Mouse (Mus musculus) hindbrain, embryonic 15.5 days (tissue): Measurements from ENCODE around the gene Dock1. TPM values are rescaled to one million over a fixed set of nuclear protein-coding genes. Genes with fewer than 3 reads are reported as not detected.
A peak's percentile ranks its signal among the peaks of the same experiment; 100 is the strongest.

Source experiments
- ATAC-seq: fragments of 200-750 bp; cut with Nextera tagmentation; 2 replicates; pipeline ENCODE4 v1.8.0; 2017; ENCODE audit warnings: low read depth, moderate number of reproducible peaks, moderate TSS enrichment; ENCODE audit not compliant: low FRiP score
- H3K27ac ChIP-seq: fragments of 300-500 bp; sonication (generic); replicated peaks from 2 replicates; pipeline ENCODE4 v1.5.1; 2015; ENCODE audit warnings: mild to moderate bottlenecking, inconsistent platforms
- H3K27me3 ChIP-seq: fragments of 300-500 bp; sonication (generic); 2 replicates; pipeline ENCODE4 v1.6.1; 2015; ENCODE audit warnings: control low read depth, inconsistent platforms
- H3K36me3 ChIP-seq: fragments of 300-500 bp; sonication (generic); 2 replicates; pipeline ENCODE4 v1.6.1; 2015; ENCODE audit warnings: control low read depth, inconsistent platforms
- H3K4me1 ChIP-seq: fragments of 300-500 bp; sonication (generic); replicated peaks from 2 replicates; pipeline ENCODE4 v1.6.1; 2015; ENCODE audit warnings: control low read depth, inconsistent platforms
- H3K4me2 ChIP-seq: fragments of 300-500 bp; sonication (generic); 2 replicates; pipeline ENCODE4 v1.6.1; 2015; ENCODE audit warnings: moderate library complexity, mild to moderate bottlenecking, inconsistent platforms
- H3K4me3 ChIP-seq: fragments of 300-500 bp; sonication (generic); 2 replicates; pipeline ENCODE4 v1.5.1; 2015; ENCODE audit warnings: mild to moderate bottlenecking, inconsistent platforms
- H3K9ac ChIP-seq: fragments of 300-500 bp; sonication (generic); 2 replicates; pipeline ENCODE4 v1.6.1; 2015; ENCODE audit warnings: inconsistent platforms
- H3K9me3 ChIP-seq: fragments of 300-500 bp; sonication (generic); 2 replicates; pipeline ENCODE4 v1.6.1; 2016; ENCODE audit warnings: control low read depth, inconsistent platforms
- WGBS: fragments of 180-500 bp; shearing (Covaris S2); methylation state at CpG from one replicate; pipeline ENCODE4 v1.1.7; 2015; 5-methylcytosine and 5-hydroxymethylcytosine counted together
- polyA plus RNA-seq: library from polyadenylated mRNA; unstranded; fragments of >200 nt; fragmentation: Nextera tagmentation; extraction: Ambion mirVana; gene quantifications from 2 replicates; pipeline ENCODE4 v1.2.1, GENCODE M21; 2015

Dock1 gene
- polyA plus RNA-seq, 1 experiment from 2014 or later = 9.2 TPM

GRCm38 (mm10) chr7:135084069-135084468 lies 413.6 kb downstream of the Dock1 start:
- H3K4me3 ChIP-seq = no peak overlapping the region
- no peaks in the 10 kb centered on the region for H3K36me3 ChIP-seq
- H3K4me2 ChIP-seq = no peak overlapping the region
- no peaks in the 10 kb centered on the region for H3K4me1 ChIP-seq
- H3K9ac ChIP-seq = no peak overlapping the region
- no peaks in the 10 kb centered on the region for H3K9me3 ChIP-seq
- no peaks in the 10 kb centered on the region for H3K27me3 ChIP-seq
- no peak overlapping the region for H3K27ac ChIP-seq
- WGBS = 80% methylated on average over 7 of the region's 7 CpGs
- no peak for ATAC-seq

- WGBS = 89% methylated on average over 5 of the region's 5 CpGs
- no peak overlapping the region for H3K4me2 ChIP-seq
- no peaks in the 10 kb centered on the region for H3K27me3 ChIP-seq
- H3K9ac ChIP-seq = no peak overlapping the region
- no peak for ATAC-seq
- no peak overlapping the region for H3K27ac ChIP-seq
- H3K4me3 ChIP-seq = no peak overlapping the region
- no peaks in the 10 kb centered on the region for H3K4me1 ChIP-seq
- H3K36me3 ChIP-seq = no peaks in the 10 kb centered on the region
- no peaks in the 10 kb centered on the region for H3K9me3 ChIP-seq
Measured at GRCm38 (mm10) chr7:135086556-135086955, 416.1 kb downstream of the Dock1 start.

DNA sequence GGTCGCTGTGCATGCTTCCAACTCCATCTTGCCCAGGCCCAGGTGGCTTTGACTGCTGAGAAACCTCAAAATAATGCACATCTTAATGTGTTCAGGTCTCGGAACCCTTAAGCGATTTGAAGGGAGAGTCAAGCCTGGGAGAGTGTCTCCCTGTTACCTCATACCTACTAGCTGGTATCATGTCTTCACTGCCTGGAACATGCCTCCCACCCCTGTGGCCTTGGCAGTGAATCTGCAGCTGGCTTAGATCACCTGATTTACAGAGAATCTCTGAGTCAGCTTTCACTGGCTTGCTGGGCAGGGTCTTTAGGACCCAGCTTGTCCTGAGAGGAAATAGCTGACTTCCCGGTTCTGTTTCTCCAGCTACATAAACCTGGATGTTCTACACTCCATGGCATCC lies 419.2 kb downstream of the Dock1 start:
- Histone ChIP-seq H3K4me2 (no peak overlapping the region), H3K36me3 (no peaks in the 10 kb centered on the region), H3K27me3 (no peaks in the 10 kb centered on the region), H3K4me3 (no peak overlapping the region), H3K27ac (no peak overlapping the region), H3K4me1 (no peaks in the 10 kb centered on the region), H3K9me3 (no peaks in the 10 kb centered on the region), H3K9ac (no peak overlapping the region)
- no peak for ATAC-seq
- 89% methylated on average over 4 of the region's 4 CpGs for WGBS

GRCm38 (mm10) chr7:135093851-135094250 lies 423.4 kb downstream of the Dock1 start:
- WGBS = 81% methylated on average over 2 of the region's 2 CpGs
- no peak for ATAC-seq
- H3K4me3 ChIP-seq = no peak overlapping the region

DNA sequence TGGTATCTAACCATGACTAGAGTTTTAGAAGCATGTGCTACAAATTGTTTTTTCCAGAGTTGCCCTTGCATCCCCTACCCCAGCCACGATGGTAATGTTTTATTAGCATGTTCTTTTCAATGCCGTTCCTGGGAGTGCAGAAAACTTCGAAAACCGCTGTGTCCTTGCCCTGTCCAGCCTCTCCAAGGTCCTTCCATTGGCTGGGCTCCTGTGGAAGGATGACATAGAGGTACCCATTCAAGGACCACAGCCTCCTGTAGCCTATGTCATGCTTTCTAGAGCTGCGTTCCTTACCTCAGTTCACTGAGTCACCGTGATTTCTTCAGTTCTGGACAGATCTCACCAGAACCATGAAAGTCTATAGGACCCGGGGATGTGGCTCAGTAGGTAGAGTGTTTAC lies 431.5 kb downstream of the Dock1 start:
- no peaks in the 10 kb centered on the region for H3K9me3 ChIP-seq
- H3K4me1 ChIP-seq = no peaks in the 10 kb centered on the region
- ATAC-seq = no peak
- 0 out of 2 replicates have a peak, but pooled peaks cover 2% of the 10 kb centered on the region for H3K27me3 ChIP-seq
- H3K9ac ChIP-seq = no peak overlapping the region
- 93% methylated on average over 7 of the region's 7 CpGs for WGBS
- H3K4me2 ChIP-seq = no peak overlapping the region
- no peak overlapping the region for H3K27ac ChIP-seq
- no peak overlapping the region for H3K4me3 ChIP-seq
- no peaks in the 10 kb centered on the region for H3K36me3 ChIP-seq

More at GRCm38 (mm10) chr7:135093851-135094250, 423.4 kb downstream of the Dock1 start:
- Histone ChIP-seq H3K27ac (no peak overlapping the region), H3K4me1 (no peaks in the 10 kb centered on the region), H3K9ac (no peak overlapping the region), H3K9me3 (no peaks in the 10 kb centered on the region), H3K36me3 (no peaks in the 10 kb centered on the region), H3K27me3 (no peaks in the 10 kb centered on the region), H3K4me2 (no peak overlapping the region)

GRCm38 (mm10) chr7:135106536-135106935 lies 436.1 kb downstream of the Dock1 start:
- Histone ChIP-seq H3K4me1 (no peaks in the 10 kb centered on the region), H3K9me3 (no peaks in the 10 kb centered on the region), H3K4me2 (no peak overlapping the region), H3K27ac (no peak overlapping the region), H3K36me3 (no peaks in the 10 kb centered on the region), H3K9ac (no peak overlapping the region), H3K27me3 (0 out of 2 replicates have a peak, but pooled peaks cover 2% of the 10 kb centered on the region), H3K4me3 (no peak overlapping the region)
- WGBS = 65% methylated on average over 3 of the region's 3 CpGs
- no peak for ATAC-seq

DNA sequence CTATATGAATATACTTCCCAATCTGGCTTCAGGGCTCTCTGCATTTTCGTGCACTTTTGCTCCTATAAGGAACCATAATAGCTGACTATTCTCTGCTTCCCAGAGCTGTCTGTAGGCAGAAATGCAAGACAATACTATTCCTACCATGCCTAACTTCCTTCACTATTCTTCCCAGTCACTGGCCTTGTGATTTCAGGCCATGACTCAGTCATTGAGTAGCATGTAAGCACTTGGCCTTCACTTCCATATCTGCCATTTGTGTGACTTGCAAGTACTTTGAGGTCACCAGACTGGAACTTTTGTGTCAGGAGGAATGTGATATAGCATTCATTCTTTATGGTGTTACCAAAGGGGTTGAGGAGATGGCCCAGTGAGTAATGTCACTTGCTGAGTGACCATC lies 439.9 kb downstream of the Dock1 start:
- 0 out of 2 replicates have a peak, but pooled peaks cover 2% of the 10 kb centered on the region for H3K27me3 ChIP-seq
- H3K4me1 ChIP-seq = no peaks in the 10 kb centered on the region
- H3K9me3 ChIP-seq = no peaks in the 10 kb centered on the region
- ATAC-seq = no peak
- 89% methylated on average over 1 of the region's 1 CpGs for WGBS
- no peak overlapping the region for H3K4me2 ChIP-seq
- H3K4me3 ChIP-seq = no peak overlapping the region
- no peak overlapping the region for H3K27ac ChIP-seq
- no peak overlapping the region for H3K9ac ChIP-seq
- H3K36me3 ChIP-seq = no peaks in the 10 kb centered on the region

DNA sequence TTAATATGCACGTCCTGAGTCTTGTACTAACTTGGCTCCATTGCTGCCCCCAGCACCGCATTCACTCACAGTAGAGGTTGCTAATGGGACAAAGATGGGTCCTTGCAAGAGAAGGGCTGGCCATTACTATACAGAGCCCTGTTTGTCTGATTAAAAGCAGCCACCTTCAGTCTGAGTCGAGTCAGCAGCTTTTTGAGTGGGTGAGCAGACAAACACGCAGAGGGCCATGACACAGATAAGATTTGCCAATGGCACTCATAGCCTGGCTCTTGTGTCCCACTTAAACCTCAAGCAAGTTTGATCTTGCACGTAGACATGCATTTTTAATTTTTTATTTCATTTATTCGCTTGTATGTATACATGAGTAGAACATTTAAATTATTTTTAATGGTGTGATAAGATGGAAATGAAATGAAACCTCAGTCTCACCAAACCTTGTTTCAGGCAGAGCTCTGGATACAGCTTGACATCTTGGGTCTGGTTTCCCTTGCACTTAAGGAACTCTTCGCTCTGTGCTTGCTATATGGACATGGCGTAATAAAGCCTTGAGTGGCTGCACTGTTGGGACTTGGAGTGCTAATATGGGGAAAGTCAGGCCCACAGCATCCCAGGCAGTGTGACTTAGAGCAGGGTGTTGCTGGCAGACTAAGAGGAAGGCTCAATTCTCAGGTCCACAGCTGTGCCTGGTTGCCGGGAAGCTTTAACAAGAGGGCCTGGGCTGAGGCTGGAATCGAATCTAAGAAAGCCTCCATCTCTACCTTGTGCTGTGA lies 455.0 kb downstream of the Dock1 start:
- Histone ChIP-seq H3K36me3 (no peaks in the 10 kb centered on the region), H3K9me3 (no peaks in the 10 kb centered on the region), H3K4me2 (no peak overlapping the region), H3K4me3 (no peak overlapping the region), H3K4me1 (0 out of 2 replicates have a peak, but pooled peaks cover 3% of the 10 kb centered on the region), H3K27ac (no peak overlapping the region), H3K27me3 (no peaks in the 10 kb centered on the region), H3K9ac (no peak overlapping the region)
- 92% methylated on average over 10 of the region's 10 CpGs for WGBS
- ATAC-seq = no peak

DNA sequence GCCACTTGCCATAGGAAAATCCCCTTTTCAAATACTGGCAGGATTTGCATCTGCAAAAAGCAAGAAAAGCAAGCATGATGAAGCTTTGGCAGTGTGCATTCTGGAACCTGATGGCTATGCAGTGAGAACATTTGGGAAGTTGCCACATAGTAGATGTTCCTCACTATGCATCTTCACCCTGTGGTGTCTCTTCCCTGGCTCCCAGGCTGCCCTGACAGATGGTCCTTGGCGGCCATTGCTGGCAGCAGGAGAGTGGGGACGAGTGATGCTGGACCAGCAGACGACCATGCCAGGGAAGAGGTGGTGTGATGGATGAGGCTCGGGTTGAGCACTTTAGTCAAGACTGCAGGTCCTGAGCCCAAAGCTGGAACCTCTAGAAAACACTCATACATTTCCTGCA lies 462.0 kb downstream of the Dock1 start:
- Histone ChIP-seq H3K4me1 (peaks cover 6% of the 10 kb centered on the region), H3K9ac (no peak overlapping the region), H3K36me3 (no peaks in the 10 kb centered on the region), H3K27ac (no peak overlapping the region), H3K27me3 (no peaks in the 10 kb centered on the region), H3K4me2 (no peak overlapping the region), H3K4me3 (no peak overlapping the region), H3K9me3 (no peaks in the 10 kb centered on the region)
- 81% methylated on average over 4 of the region's 4 CpGs for WGBS
- no peak for ATAC-seq

GRCm38 (mm10) chr7:135134619-135135018 lies 464.2 kb downstream of the Dock1 start:
- no peaks in the 10 kb centered on the region for H3K27me3 ChIP-seq
- 42% methylated on average over 12 of the region's 12 CpGs for WGBS
- no peak overlapping the region for H3K9ac ChIP-seq
- no peaks in the 10 kb centered on the region for H3K36me3 ChIP-seq
- peaks cover 13% of the 10 kb centered on the region for H3K4me1 ChIP-seq
- no peak overlapping the region for H3K4me2 ChIP-seq
- H3K9me3 ChIP-seq = no peaks in the 10 kb centered on the region
- ATAC-seq = no peak
- H3K27ac ChIP-seq = no peak overlapping the region
- H3K4me3 ChIP-seq = no peak overlapping the region

DNA sequence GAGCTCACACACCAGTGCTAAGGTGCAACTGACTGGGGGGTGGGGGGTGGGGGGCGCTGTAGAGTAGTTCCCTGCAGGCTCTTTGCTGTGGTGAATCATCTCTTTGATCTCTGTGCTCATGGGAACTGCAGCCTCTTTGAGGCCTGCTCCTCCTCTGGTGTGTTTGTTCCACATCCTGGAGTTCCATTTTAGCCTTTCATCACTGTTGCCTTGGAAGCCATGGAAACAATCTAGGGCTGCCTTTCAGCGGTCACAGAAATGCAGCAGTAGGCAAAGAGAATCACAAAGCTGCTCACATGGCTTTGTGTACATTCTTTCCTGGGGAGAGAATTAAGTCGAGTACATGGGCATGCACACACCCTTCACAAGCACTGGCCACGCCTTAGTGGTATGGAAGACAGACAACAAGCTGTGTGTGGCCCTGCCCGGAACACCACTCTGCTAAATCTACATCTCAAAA lies 468.7 kb downstream of the Dock1 start:
- Histone ChIP-seq H3K9ac (no peak overlapping the region), H3K36me3 (no peaks in the 10 kb centered on the region), H3K4me2 (no peak overlapping the region), H3K4me3 (no peak overlapping the region), H3K4me1 (peaks cover 17% of the 10 kb centered on the region), H3K27ac (peak overlapping the region; percentile 35; the same call in 1 of the 2 replicates), H3K27me3 (0 out of 2 replicates have a peak, but pooled peaks cover 5% of the 10 kb centered on the region), H3K9me3 (no peaks in the 10 kb centered on the region)
- ATAC-seq = peak; percentile 51
- 13% methylated on average over 5 of the region's 5 CpGs for WGBS

- Histone ChIP-seq H3K36me3 (no peaks in the 10 kb centered on the region), H3K27me3 (0 out of 2 replicates have a peak, but pooled peaks cover 5% of the 10 kb centered on the region), H3K27ac (no peak overlapping the region), H3K9ac (no peak overlapping the region), H3K4me1 (0 out of 2 replicates have a peak, but pooled peaks cover 3% of the 10 kb centered on the region), H3K9me3 (no peaks in the 10 kb centered on the region), H3K4me3 (no peak overlapping the region), H3K4me2 (no peak overlapping the region)
- WGBS = 89% methylated on average over 4 of the region's 4 CpGs
- ATAC-seq = no peak
Measured at GRCm38 (mm10) chr7:135144731-135145130, 474.3 kb downstream of the Dock1 start.
